Mouse (Mus musculus) ES-E14 (cell line): ENCODE measurements around the gene Chaf1a. TPM values are rescaled to one million over a fixed set of nuclear protein-coding genes. Genes with fewer than 3 reads are reported as not detected.
"Not testable (repeated sequence)": the region's sequence is repeated elsewhere in the genome, so short reads cannot be mapped to it uniquely, and the experiment has no call there.

Experiments used
- DNase-seq: peaks from one replicate; pipeline ENCODE4 v3.0.0-alpha.2; 2013; ENCODE audit warnings: low read depth, low spot score
- H3K27ac ChIP-seq: 2 replicates; pipeline ENCODE4 v1.5.1; 2012; ENCODE audit warnings: low read depth, mild to moderate bottlenecking, low read length, moderate library complexity, mixed read lengths; ENCODE audit not compliant: poor library complexity, insufficient read depth, severe bottlenecking
- H3K36me3 ChIP-seq: 2 replicates; pipeline ENCODE4 v1.6.1; 2012; ENCODE audit warnings: mild to moderate bottlenecking, low read length, moderate library complexity, mixed read lengths; ENCODE audit not compliant: control insufficient read depth, poor library complexity, insufficient read depth, severe bottlenecking
- H3K4me1 ChIP-seq, 2 experiments: fragments of 150-350 bp in 1 of 2; sonication (generic) in 1 of 2; 2 replicates each; pipeline ENCODE4 v1.6.1; 2012; ENCODE audit warnings: low read length in 2 of 2, mild to moderate bottlenecking in 1 of 2, mixed read lengths in 1 of 2; ENCODE audit not compliant: control insufficient read depth in 2 of 2, insufficient read depth in 2 of 2, poor library complexity in 1 of 2
- H3K4me3 ChIP-seq, 2 experiments: fragments of 150-350 bp in 1 of 2; sonication (generic) in 1 of 2; 2 replicates each; pipeline ENCODE4 v1.5.1; 2012; ENCODE audit warnings: low read length in 2 of 2, low read depth in 1 of 2, mild to moderate bottlenecking in 1 of 2, mixed read lengths in 1 of 2; ENCODE audit not compliant: insufficient read depth in 1 of 2, poor library complexity in 1 of 2, severe bottlenecking in 1 of 2
- H3K9ac ChIP-seq: 2 replicates; pipeline ENCODE4 v1.6.1; 2012; ENCODE audit warnings: low read depth, mild to moderate bottlenecking, low read length, mixed read lengths; ENCODE audit not compliant: poor library complexity, insufficient read depth, severe bottlenecking
- H3K9me3 ChIP-seq: fragments of 150-350 bp; sonication (generic); 2 replicates; pipeline ENCODE4 v1.6.1; 2012; ENCODE audit warnings: low read depth, mild to moderate bottlenecking, low read length; ENCODE audit not compliant: control insufficient read depth, insufficient read depth
- CHD2 ChIP-seq: IDR thresholded peaks from 2 replicates; pipeline ENCODE4 v1.6.1; 2014; ENCODE audit warnings: mild to moderate bottlenecking, low read depth, low read length, inconsistent platforms
- HCFC1 ChIP-seq: IDR thresholded peaks from 2 replicates; pipeline ENCODE4 v1.6.1; 2012; ENCODE audit warnings: low read length, inconsistent platforms, borderline replicate concordance; ENCODE audit not compliant: insufficient read depth
- MAFK ChIP-seq: IDR thresholded peaks from 2 replicates; pipeline ENCODE4 v1.6.1; 2014; ENCODE audit warnings: mild to moderate bottlenecking, low read depth, low read length, inconsistent platforms; ENCODE audit not compliant: insufficient read depth
- ZC3H11A ChIP-seq: IDR thresholded peaks from 2 replicates; pipeline ENCODE4 v1.6.1; 2012; ENCODE audit warnings: low read depth, mild to moderate bottlenecking, inconsistent platforms, low read length, borderline replicate concordance
- ZNF384 ChIP-seq: IDR thresholded peaks from 2 replicates; pipeline ENCODE4 v1.6.1; 2012; ENCODE audit warnings: low read depth, low read length, inconsistent platforms
- in situ Hi-C, 2 experiments: fragments of 600-800 bp; cut with MboI; formaldehyde crosslinking; loops; one replicate each; pipeline ENCODE4 v1.15.1; 2025; ENCODE audit warnings: low sequenced_read_pairs in 2 of 2, inconsistent platforms in 1 of 2; ENCODE audit not compliant: unreplicated experiment in 2 of 2
- total RNA-seq: library from RNA; depleted of rRNA; stranded (reverse); fragments of 300-350 nt; gene quantifications from 2 replicates; pipeline ENCODE4 v1.2.3, GENCODE M21; 2012

The Chaf1a gene
- total RNA-seq, 1 experiment: 48.3 TPM

DNA sequence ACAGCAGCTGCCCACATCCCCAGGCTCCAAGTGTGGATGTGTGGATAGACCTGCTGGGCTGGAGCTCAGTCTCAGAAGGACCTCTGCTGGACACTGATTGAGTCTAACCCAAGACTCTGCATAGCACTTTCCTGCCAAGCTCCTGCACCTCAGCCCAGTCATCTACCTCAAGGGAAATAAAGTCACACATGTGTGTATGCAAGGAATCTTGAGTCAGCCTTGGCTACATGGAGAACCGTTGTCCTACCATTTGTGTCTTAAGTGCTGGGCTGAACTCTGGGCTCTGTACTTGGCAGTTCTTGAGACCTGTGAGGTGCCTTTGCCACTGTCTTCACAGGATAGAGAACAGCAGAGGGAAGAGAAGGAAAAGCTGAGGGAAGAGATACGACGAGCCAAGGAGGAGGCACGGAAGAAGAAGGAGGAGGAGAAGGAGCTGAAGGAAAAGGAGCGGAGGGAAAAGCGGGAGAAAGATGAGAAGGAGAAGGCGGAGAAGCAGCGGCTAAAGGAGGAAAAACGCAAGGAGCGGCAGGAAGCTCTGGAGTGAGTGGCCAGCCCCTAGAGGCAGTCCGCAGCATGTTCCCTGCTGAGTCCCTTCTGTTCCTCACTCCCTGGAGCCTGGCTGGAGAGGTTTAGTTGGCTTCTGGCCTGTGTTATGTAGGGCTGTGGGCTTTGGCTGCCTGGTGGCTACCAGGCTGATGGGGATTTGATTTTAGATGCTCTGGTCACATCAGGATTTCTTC is 17.3 kb downstream of the Chaf1a start:
- TF ChIP-seq ZC3H11A (no peak), ZNF384 (no peak), HCFC1 (no peak), MAFK (no peak), CHD2 (no peak)
- Histone ChIP-seq H3K9ac (no peak overlapping the region), H3K4me1 (peaks cover 0 to 2% of the 10 kb centered on the region in 2 experiments; a peak in 1 of 4 replicates), H3K27ac (no peak overlapping the region), H3K36me3 (peaks cover 65% of the 10 kb centered on the region), H3K9me3 (no peaks in the 10 kb centered on the region), H3K4me3 (no peak overlapping the region)
- in situ Hi-C loops: no loop called here
- no peak for DNase-seq

DNA sequence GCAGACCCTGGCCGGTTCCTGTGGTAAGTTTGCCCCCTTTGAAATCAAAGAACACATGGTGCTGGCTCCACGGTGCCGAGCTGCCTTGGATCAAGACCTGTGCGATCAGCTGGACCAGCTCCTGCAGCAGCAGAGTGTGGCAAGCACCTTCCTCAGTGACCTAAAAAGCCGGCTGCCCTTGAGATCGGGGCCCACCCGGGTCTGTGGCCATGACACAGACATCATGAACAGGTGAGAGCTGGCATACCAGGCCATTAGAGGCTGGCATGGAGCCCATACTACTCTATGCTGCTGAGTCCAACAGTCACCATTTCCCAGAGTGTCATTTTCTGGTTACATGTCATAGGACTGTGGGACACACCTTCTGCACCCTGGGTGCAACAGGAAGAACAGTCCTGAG is 21.8 kb downstream of the Chaf1a start:
- Histone ChIP-seq H3K36me3 (peaks cover 88% of the 10 kb centered on the region), H3K9me3 (no peaks in the 10 kb centered on the region), H3K4me3 (no peak overlapping the region), H3K9ac (no peak overlapping the region), H3K27ac (no peak overlapping the region), H3K4me1 (no peaks in the 10 kb centered on the region)
- TF ChIP-seq CHD2: no peak
- TF ChIP-seq HCFC1: no peak
- TF ChIP-seq MAFK: no peak
- no peak for TF ChIP-seq ZNF384
- no peak for TF ChIP-seq ZC3H11A
- no peak for DNase-seq
- in situ Hi-C loops: no loop called here

DNA sequence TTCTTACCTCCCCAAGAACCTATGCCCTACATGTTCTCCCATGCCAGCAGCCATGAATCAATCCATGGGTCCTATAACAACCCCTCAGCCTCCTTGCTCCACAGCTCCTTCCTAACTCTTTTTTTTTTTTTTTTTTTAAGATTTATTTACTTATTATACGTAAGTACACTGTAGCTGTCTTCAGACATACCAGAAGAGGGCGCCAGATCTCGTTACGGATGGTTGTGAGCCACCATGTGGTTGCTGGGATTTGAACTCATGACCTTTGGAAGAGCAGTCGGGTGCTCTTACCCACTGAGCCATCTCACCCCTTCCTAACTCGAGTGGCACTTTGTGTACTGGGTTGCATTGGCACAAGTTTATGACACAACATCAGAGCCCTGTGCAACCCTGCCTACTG is 25.5 kb downstream of the Chaf1a start:
- in situ Hi-C loops, H3K4me1 ChIP-seq, H3K9ac ChIP-seq, H3K27ac ChIP-seq, DNase-seq, H3K9me3 ChIP-seq, H3K4me3 ChIP-seq: not testable (repeated sequence)
- peak; percentile 36; the same call in 1 of the 2 replicates for TF ChIP-seq ZNF384
- peaks cover 91% of the 10 kb centered on the region for H3K36me3 ChIP-seq

DNA sequence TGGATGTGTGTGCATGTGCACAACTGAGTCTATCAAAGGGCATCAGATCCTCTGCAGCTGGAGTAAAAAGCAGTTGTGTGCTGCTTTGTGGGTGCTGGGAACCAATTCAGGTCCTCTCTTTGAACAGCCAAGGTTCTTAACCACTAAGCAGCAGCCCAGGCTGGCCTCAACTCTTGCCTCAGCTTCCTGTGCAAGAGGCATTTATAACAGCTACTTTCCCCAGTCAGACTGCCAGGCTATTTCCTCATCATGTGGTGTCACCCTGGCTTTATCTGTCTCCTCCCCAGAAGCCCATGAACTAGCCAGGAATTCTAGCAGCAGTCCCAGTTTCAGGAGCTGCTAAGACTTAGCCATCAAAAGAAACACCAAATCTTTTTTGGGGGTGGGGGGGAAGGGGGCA is 26.2 kb downstream of the Chaf1a start:
- no peak for DNase-seq
- Histone ChIP-seq H3K9me3 (no peaks in the 10 kb centered on the region), H3K9ac (no peak overlapping the region), H3K36me3 (peaks cover 91% of the 10 kb centered on the region), H3K4me1 (peaks cover 0 to 3% of the 10 kb centered on the region in 2 experiments; a peak in 1 of 4 replicates), H3K4me3 (no peak overlapping the region), H3K27ac (no peak overlapping the region)
- in situ Hi-C loops: no loop called here
- TF ChIP-seq ZNF384: no peak
- TF ChIP-seq CHD2: no peak
- no peak for TF ChIP-seq HCFC1
- TF ChIP-seq ZC3H11A: no peak
- no peak for TF ChIP-seq MAFK

DNA sequence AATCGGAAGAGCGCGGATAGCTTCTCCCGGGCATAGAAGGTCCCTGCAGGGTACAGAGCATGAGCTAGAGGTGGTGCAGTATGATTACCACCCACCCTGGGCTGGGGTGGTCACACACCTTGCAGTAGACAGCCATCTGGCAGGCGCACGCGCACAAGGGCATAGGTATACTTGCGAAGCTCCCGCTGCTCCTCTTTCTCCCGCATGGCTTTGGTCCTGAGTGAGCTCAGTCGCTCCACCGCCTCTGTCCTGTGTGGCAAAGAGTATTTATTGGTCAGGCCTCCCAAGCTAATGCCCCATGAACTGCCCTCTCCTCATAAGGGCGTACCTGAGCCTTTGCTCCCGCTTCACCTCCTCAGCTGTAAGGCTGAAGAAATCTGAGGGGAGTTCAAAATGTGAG is 28.8 kb downstream of the Chaf1a start:
- peaks cover 74% of the 10 kb centered on the region for H3K36me3 ChIP-seq

More for the DNA sequence above, 28.8 kb downstream of the Chaf1a start:
- Histone ChIP-seq H3K9me3 (no peaks in the 10 kb centered on the region), H3K27ac (no peak overlapping the region), H3K9ac (peak overlapping the region; percentile 21), H3K4me1 (peaks cover 0 to 5% of the 10 kb centered on the region in 2 experiments; a peak in 1 of 4 replicates), H3K4me3 (peak overlapping the region; percentile 35 to 58; a peak in 3 of 4 replicates)
- TF ChIP-seq HCFC1: no peak
- TF ChIP-seq MAFK: no peak
- no peak for TF ChIP-seq ZC3H11A
- TF ChIP-seq CHD2: no peak
- in situ Hi-C loops: no loop called here
- no peak for DNase-seq
